Mouse (Mus musculus) induced T-regulatory cell, adult 2 months (primary cell): ENCODE data around the gene Fanca.

ENCODE experiments used
- DNase-seq: peaks from one replicate; pipeline ENCODE4 v3.0.0-alpha.2; 2012; ENCODE audit warnings: low read depth

Fanca gene

DNA sequence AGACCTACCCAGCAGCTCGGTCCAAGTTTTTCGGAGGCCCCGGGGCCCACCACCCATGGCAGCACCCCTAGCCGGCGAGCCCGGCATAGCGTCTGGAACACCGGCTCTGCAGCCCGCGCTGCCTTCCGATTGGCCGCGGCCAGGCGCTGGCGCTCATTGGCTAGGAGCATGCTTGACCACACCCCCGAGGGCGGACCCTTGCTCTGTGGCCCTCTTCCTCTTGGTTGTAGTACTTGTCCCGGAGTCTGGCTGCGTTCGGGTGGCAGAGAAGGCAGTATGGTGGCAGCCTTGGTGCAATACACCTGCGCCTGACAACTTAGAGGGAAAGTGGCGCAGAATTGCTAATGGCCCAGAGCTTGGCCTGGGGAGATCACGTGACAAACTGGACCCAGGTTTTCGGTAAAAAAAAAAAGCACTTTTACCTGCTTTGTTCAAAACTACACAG, at the start of gene Fanca:
Gene Fanca, minus strand, starts transcription at position 110 of the 445 bp plus-strand sequence.
- DNase-seq: peak; percentile 97

DNA sequence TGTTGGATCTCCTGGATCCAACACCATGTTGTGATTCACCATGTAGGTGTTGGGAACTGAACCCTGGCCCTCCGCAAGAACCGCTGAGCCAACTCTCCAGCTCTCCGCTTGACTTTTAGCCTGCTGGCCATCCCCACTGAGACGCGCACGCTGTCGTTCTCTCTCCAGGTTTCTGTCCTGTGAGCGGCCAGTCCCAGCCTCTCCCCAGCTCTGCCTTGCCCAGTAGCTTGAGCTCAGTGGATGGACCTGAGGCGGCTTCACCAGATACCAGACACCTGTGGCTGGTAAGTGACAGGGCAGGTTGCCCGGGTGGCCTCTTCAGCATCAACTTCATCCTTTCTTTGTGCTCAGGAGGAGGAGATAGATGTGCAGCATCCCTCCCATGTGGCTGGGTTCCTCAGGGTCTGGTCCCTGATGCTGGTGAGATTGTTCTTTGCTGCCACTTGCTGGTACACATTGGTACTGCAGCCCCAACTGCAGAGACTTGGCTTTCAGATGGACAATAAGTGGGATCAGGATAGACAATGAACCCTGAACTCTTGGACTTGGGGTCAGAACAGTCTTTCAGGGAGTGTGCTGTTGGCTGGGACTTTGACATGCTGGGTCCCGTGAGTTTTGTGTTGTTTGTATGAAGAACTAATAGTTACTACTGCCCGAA, 42.8 kb upstream of the Fanca start:
- DNase-seq: peak; percentile 87

DNA sequence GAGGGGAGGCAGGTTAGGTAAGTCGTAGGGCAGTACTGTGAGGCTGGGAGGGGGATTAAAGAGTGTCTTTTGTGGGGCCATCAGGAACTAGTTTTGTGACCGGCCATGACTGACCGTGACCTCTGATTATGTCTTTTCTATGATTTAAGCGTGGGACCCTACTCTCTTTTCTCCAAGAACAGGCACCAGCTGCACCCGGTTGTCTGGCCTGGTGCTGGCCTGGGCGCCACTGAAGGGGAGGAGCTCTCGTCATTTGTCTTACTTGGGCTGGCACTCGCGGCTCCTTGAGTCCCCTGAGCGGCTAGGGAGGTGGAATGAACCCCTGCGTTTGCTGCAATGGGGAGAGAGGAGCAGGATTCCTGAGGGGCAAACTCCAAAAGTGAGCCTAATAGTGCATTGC, 34.8 kb upstream of the Fanca start:
- no peak for DNase-seq

DNA sequence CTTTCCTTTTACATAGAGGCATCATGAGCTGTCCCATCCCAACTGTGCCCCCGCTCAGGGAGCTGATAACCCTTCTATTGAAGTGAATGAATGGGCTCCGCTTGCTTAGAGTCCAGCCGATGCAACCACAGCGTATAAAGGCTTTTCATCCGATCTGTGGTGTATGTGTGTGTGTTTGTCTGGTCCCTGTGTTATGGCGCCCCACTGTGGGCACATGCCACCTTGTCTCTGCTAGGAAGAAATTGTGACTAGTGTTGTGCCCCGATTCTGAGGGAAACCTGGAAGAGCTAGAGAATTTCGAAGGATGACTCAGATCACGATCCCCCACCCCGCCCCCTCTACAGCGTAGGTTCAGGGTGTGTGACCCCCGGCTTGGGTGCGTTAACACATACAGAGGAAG, 34.4 kb upstream of the Fanca start:
- DNase-seq: peak; percentile 36

DNA sequence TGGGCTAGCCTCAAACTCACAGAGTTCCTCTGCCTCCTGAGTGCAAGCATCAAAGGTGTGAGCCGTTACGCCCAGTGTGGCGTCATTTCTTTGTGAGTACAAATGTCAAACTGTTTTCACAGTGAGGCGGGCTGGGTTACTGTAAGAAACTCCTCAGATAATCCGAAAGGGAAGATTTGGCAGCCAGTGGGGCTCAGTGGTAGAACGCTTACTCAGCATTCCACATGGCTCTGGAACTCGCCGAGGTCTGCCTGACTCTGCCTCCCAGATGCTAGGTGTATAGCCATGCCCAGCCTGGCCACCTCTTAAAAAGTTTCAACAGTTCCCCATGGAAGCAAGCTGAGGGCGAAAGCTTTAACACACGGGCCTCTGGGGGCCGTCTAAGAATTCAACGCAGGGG, 33.7 kb upstream of the Fanca start:
- no peak for DNase-seq

DNA sequence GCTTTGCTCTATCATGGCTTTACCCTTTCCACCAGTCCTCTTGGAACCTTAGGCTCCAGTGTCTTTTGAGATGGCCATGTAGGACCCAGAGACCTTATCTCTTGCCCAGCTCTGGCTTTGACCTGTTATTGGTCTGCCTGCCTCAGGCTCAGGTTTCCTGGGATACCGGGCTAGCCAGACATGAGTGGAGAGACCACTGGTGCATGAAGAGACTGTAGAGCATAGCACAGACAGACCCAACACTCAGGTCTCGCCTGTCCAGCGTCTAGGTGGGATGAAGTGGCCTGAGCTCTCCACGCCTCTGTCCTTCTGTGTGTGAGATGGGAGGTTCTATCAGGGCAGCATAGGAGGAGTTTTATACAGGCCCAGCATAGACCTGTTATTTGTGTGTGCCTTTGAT, 30.7 kb upstream of the Fanca start:
- no peak for DNase-seq

DNA sequence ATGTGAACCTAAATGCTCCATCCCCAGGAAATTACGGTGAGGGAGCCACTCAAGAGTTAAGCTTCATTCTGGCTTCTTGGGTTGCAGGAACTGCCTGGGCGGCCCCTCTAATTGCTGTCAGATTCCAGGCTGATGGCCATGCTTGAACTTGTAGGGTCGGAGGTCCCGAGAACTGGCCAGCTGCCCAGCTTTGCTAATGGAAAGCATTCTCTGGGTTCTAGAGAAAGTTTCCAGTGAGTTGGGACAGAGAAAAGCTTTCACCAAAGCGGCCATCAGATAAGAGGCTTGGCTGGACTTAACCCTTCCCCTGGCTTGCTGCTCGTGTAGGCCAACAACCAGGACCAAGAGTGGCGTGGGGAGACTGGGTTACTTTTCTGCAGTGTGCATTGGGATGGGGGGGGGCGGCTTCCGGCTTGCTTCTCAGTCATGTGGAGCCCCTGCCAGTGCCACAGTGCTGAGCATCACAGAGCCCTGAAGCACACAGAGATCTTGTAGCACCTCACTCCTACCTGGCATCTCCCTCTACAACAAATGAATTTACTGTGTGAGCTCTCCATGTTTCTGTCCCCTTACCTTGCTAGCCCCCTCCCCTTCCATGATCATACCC, 30.0 kb upstream of the Fanca start:
- no peak for DNase-seq

DNA sequence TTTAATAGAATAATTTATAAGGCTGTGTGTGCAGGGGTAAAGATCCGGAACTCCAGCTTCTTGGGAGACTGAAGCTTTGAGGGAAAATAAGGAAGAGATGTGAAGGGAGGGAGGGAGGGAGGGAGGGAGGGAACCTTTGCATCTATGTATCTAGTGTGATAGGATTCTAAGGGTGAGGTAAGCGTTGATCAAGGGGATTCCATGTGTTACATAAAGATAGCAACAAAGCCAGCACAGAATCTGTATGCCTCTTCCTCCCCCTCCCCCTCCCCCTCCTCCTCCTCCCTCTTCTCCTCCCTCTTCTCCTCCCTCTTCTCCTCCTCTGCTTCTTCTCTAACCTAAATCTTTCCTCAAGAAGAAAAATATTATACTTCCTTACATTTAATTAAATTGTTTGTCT, 28.9 kb upstream of the Fanca start:
- DNase-seq: no peak

DNA sequence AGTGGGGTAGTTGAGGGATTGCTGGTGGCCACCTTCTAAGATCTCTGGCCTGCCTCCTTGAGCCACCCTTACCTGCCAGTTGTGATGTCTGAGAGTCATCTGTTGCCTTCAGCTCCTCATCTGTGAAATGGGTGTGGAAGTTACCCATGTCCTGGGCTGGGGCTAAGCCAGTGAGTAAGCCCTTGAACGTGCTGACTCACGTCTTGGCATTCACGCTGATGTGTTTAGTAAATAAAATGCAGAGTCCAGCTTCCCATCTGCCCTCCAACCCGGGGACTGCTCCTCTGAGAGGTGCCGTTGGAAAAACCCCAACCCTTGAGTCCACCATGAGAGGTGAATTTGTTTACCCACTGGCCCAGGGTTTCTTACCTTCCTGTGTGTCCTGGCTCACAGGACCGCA, 27.5 kb upstream of the Fanca start:
- DNase-seq: no peak

DNA sequence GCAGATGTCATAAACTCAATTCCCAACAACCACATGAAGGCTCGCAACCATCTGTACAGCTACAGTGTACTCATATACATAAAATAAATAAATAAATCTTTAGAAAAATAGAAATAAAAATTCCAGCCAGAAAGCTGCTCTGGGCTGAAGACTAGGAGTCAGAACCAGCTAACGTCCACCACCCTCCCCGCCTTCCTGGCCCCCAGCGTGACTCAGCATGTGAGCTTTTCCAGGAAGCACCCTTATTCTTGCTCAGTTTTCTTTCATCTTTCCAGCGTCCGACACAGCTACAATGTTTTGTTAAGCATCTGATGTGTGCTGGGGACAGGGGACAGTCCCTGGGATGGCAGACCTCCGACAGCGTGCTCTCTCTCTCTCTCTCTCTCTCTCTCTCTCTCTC, 26.8 kb upstream of the Fanca start:
- no peak for DNase-seq

DNA sequence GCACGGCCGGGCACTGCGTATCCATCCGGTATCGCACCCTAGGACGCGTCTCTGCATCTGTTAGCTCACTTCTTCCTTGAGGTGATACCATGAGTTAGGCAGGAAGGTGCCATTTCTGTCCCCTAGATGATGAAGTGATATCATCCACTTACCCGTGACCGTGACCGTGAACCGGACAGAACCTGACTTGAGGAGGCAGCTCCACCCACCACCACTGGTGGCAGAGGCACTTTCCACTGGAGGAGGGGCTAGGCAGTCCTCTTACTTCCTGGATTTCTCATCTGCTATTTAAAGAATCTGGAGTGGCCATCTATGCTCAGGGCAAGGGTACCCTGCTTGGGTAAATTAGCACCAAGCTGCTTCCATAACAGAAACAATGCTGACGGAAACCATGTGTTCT, 25.0 kb upstream of the Fanca start:
- no peak for DNase-seq

DNA sequence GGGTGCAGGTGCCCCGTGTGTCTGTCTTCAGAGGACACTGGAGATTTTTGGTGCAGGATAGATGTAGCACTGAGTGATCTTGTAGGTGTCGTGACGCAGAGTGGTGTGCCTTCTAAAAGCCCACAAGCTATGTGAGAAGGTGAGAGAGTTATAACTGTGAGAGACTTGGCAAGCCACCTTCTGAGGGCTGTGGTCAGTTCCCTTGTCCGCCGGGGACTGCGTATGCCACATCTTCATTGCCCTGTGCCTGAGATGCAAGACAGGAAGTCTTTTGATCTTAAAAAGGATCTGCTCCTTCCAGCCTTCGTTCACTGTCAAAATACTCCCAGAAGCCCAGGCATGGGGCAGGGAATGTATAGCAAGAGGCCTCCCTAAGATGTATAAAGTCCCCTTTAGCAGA, 24.5 kb upstream of the Fanca start:
- DNase-seq: no peak

DNA sequence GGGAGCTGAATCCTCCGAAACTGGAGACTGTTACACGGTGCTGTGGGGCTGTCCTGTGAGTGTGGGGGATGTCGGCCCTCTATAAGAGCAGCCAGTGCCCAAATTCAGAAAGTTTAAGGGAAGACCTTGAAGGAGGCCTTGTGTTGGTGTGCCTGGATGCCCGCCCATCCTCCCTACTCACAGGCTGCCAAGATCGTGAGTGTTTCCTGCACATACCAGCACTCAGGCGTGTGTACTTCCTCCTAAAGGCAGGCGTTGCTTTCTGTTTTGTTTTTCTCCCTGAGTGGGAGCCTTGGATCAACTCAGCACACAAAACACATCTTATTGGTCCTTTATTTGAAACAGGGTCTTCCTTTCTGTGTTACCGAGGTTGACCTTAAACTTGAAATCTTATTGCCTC, 23.9 kb upstream of the Fanca start:
- DNase-seq: no peak

DNA sequence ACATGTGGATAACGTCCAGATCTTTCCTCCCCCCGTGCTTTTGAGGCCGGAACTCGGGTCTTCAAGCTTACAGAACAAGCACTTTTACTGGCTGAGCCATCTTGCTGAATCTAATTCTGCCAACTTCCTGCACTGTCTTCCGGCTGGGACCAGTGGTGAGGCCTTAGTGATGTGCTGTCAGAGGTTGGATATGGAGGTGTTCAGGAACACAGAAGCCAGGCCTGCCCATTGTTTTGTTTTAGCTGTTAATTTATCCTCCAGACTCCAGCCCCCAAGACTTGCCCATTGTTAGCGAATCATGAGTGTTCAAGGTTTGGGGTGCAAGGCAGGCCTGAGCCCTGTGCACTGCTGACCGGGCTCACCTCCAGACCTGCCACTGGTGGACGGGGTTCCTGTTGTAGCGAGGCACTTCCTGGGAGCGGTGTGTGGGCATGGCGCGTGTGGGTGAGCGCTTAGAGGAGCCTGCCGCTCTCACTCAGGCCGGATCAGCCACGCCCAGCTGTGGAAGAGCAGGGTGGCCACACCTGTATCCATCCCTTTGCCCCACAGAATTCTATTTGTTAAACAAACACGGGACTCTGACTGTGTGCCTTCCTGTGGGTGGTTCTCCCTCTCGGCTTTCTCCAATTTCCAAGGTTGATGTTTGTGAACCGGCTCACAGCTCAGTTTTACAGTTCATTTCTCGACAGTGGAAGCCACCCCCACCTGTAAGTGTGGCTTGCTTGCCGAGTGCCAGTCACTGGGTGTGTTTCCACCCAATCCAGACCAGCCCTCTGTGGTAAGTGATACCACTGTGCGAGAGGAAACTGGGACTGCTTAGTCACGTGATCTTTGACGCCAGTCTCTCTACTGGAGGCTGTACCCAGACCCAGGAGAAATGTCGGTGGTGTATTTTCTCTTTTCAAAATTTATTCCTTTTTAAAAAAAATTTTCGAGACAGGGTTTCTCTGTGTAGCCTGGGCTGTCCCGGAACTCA, 23.0 kb upstream of the Fanca start:
- DNase-seq: peak; percentile 36

DNA sequence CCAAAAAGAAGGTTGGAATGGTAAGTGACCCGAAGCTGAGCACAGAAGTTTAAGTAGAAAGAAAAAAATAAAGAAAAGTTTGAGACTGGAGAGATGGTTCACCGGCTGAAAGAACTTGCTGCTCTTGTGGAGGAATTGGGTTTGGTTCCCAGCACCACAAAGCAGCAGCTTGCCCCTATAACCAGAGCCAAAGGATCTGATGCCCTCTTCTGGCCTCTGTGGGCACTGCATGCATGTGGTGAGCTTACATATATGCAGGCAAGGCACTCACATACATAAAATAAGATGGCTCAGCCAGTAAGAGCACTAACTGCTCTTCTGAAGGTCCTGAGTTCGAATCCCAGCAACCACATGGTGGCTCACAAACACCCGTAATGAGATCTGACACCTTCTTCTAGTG, 21.7 kb upstream of the Fanca start:
- peak; percentile 46 for DNase-seq

DNA sequence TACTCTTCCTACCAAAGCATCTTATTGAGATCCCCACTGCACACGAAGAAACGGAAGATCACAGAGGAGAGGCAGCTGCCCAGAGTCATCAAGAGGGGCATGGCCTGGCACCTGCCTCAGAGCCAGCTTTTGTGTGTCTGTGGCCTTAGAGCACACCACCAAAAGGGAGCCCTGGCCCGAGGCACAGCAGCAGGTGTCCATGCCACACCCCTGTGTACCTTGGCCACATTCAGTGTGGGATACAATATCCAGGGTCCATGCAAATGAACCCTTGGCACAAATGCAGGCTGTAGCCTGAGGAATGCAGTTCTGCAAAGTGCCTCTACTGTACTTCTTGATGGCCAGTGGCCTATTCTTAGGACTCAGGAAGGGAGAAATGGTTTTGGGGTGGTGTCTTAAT, 19.1 kb upstream of the Fanca start:
- DNase-seq: no peak

DNA sequence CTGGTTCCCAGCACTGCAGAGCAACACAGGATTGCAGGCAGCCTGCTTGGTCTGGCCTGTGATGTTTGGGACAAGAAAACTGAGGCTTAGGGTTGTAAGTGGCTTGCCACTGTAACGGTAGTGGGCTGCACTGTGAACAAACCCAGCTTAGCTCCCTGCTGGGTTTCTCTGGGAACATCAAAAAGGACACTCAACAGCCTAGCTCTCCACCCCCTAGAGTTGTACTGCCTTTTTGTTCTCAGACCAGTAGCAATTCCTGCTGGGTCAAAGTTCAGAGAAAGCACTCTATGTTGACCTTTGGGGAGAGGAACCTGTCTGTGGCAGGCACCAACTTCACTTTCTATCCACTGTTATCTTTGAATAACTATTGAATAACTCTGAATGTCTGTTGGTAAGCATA, 16.1 kb upstream of the Fanca start:
- DNase-seq: no peak

DNA sequence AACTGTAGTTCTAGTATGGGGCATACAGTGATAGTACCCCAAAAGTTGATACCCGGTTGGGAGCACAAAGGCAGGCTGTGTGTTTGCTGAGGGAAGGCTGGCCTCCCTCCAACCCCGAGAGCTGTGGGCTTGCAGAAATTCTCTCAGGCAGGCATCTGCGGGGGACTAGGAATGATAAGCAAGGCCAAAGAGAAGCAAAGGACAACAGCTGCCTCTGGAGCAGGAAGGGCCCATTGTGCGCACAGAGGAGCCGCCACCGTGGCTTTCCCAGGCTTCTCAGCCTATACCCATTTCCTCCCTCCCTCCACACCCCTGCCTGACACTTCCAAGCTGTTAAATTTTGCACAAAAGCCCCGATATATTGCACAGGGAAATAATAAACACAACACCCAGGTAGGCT, 15.5 kb upstream of the Fanca start:
- DNase-seq: no peak

DNA sequence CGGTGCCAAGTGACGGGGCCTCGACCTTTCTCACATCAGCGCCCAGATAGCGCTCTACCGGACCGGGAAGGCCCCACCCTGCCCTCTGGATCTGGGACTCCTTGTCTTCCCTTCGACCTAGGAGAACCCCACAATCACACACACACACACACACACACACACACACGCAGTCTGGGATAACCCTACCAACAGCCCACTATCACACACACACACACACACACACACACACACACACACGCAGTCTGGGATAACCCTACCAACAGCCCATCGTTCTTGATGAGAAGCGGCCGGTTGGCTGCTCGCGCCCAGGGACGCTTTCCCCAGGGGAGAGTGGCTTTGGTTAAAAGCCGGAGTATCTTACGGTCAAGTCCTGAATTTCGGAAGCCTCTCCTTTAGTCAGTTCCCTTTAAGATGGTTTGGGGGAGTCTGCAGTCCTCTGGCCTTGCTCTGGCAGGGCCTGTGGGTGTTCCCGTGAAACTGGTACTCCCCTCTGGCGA, 14.8 kb upstream of the Fanca start:
- DNase-seq: no peak

DNA sequence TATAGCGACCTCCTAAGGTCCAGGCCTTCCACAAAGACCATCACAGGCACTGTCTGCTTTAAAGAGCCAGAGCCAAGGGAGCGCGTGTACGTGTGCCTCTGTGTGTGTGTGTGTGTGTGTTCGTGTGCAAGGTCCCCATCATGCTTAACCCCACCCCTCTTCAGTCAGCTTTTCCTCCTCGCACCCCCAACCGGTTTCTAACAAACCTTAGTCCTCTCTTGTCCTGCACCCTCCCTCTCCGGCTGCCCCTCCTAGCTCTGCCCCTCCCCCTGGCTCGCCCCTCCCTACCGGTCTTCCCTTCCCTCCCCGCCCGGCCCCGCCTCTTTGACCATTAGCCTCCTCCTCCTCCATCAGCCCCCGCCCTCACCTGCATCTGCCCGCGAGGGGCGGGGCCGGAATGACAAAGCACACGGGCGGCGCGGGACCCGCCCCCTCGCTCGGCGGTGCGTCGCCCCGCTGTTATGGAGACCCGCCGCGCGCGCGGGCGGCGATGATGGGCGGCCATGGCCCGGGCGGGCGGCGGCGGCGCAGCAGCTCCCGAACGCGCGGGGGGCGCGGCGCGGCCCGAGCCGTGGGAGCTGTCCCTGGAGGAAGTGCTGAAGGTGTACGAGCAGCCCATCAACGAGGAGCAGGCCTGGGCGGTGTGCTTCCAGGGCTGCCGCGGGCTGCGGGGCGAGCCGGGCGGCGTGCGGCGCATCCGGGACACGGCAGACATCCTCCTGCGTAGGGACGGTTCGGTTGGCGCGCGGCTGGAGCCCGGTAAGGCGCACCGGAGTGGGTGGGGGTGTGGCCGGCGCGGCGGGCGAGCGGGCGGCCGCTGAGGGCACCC, 14.1 kb upstream of the Fanca start, which contains the start of gene Spire2:
Gene Spire2, plus strand, starts transcription at position 452 of the 829 bp plus-strand sequence.
- peak; percentile 86 for DNase-seq

DNA sequence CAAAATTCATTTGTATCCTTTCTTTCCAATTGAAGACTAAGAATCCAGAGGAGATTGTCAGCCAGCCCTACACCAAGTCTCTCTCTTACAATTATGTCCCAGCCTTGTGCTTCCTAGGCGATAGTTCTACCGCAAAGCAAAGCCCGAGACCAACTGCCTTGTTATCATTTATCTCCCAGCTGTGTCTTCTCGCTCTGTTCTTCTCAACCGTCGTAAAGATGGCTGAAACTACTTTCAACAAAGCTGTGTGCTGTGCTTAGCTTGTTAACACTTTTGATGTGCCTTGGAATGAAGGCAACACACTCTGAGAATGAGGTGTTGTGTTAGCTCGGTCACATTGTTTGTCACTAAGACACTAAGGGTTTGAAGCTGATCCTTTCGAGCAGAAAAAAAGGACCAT, 13.4 kb upstream of the Fanca start:
- peak; percentile 21 for DNase-seq

DNA sequence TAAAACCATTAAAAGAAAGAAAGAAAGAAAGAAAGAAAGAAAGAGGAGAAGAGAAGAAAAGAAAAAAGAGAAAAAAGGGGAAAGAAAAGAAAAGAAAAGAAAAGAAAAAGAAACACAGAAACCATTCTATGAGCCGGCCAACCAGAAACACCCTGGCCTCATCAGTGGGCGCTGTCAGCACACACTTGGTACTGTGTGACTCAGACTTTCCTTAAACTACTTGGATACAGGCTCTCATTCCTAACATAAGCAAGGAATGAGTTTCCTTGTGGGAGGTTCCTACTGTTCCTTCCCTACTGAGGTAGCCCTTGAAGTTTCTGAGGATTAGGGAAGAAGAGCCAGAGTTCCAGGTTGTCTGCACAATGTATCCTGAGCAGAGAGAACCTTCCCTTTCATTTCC, 12.9 kb upstream of the Fanca start:
- no peak for DNase-seq
